Mouse (Mus musculus) bone marrow, adult 2 months (tissue): ENCODE results near the gene Med14. TPM values are rescaled to one million over a fixed set of nuclear protein-coding genes. Genes with fewer than 3 reads are reported as not detected.

Experiments used
- H3K27ac ChIP-seq: fragments of 200-500 bp; 2 replicates; pipeline ENCODE4 v1.5.1; 2012; ENCODE audit warnings: low read depth, mild to moderate bottlenecking, control low read depth, inconsistent platforms, low read length; ENCODE audit not compliant: control insufficient read depth, poor library complexity, insufficient read depth
- H3K4me1 ChIP-seq: fragments of 200-500 bp; 2 replicates; pipeline ENCODE4 v1.6.1; 2011; ENCODE audit warnings: low read length; ENCODE audit not compliant: control insufficient read depth, insufficient read depth
- H3K4me3 ChIP-seq: fragments of 200-500 bp; replicated peaks from 2 replicates; pipeline ENCODE3; 2011; ENCODE audit warnings: mild to moderate bottlenecking, low read depth, low read length, control low read depth; ENCODE audit not compliant: control insufficient read depth
- CTCF ChIP-seq: fragments of 200-500 bp; IDR thresholded peaks from 2 replicates; pipeline ENCODE4 v1.5.1; 2011; ENCODE audit warnings: low read length, control low read depth; ENCODE audit not compliant: control insufficient read depth, insufficient read depth
- POLR2A ChIP-seq: fragments of 200-500 bp; IDR thresholded peaks from 2 replicates; pipeline ENCODE4 v1.6.1; 2011; ENCODE audit warnings: low read depth, mild to moderate bottlenecking, control low read depth, low read length, borderline replicate concordance; ENCODE audit not compliant: control insufficient read depth
- WGBS: fragments of 180-500 bp; shearing (Covaris S2); methylation state at CpG from one replicate; pipeline ENCODE4 v1.1.7; 2018; 5-methylcytosine and 5-hydroxymethylcytosine counted together
- polyA plus RNA-seq: library from polyadenylated mRNA; stranded (reverse); fragments of >200 nt; gene quantifications from 2 replicates; pipeline ENCODE4 v1.2.4, GENCODE M21; 2011; ENCODE audit warnings: low replicate concordance; ENCODE audit not compliant: missing spikeins, insufficient read depth, insufficient read length

The Med14 gene
- polyA plus RNA-seq, 1 experiment, result 5.5 TPM

DNA sequence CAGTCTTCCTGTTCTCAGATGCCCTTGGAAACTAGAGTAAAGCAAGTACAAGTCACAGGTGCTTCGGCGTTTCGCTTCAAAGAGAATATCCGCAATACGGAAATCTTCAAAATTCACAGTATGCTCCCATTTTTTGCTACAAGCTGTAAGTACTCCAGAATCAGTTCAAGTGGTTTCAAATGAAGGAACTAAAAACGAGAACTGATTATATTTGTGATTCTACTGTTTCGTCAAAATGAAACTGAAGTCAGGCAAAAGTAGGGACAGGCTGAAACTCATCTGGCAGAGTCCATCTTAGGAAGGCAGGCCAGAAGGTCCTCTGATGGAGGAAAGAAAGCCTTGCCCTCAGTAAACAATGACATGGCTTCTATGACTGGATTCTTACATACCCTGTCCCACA lies 48.1 kb downstream of the Med14 start:
- TF ChIP-seq CTCF (no peak), POLR2A (no peak)
- no peak overlapping the region for H3K4me3 ChIP-seq
- H3K27ac ChIP-seq, result no peak overlapping the region
- H3K4me1 ChIP-seq, result no peaks in the 10 kb centered on the region
- 88% methylated on average over 7 of the region's 7 CpGs for WGBS

DNA sequence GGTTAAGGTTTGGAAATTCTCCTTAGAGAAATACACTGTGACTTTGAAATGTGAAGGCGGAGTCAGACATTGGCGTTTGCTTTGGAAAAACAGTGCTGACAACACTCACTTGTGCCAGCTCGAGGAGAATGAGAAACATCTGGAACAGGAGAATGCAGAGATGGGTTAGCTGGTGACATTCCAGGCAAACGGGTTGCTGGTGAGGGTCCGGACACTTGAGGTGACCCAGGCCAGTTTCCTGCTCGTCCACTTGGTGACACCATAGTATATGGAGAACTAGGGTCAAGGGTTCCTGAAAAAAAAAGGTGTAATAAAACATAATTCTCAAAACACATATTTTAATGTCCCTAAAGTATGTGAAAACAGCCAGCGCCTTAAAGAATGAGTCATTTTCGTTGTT lies 75.0 kb downstream of the Med14 start:
- 79% methylated on average over 8 of the region's 8 CpGs for WGBS
- TF ChIP-seq CTCF (no peak), POLR2A (no peak)

DNA sequence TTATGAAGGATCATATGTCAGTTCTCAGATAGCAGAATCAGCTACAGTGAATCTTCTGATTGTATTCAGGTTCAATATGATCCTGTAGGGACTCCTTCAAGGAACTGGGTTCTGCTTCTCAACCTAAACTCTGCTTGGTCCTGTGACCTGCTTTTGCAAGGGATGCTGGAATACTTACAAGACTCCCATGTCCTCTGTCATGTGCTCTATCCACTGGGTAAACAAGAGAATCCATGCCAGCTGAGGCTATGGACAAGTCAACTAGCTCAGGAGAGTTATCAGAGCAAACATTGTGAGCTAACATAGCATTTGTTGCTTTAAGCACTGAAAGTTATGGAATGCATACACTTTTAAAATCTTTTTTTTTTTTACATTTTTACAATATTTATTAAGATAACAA lies 75.8 kb downstream of the Med14 start:
- TF ChIP-seq POLR2A (no peak), CTCF (no peak)
- no peak overlapping the region for H3K4me3 ChIP-seq

More for the DNA sequence above, 75.0 kb downstream of the Med14 start:
- no peak overlapping the region for H3K4me3 ChIP-seq
- H3K27ac ChIP-seq, result no peak overlapping the region
- no peaks in the 10 kb centered on the region for H3K4me1 ChIP-seq

DNA sequence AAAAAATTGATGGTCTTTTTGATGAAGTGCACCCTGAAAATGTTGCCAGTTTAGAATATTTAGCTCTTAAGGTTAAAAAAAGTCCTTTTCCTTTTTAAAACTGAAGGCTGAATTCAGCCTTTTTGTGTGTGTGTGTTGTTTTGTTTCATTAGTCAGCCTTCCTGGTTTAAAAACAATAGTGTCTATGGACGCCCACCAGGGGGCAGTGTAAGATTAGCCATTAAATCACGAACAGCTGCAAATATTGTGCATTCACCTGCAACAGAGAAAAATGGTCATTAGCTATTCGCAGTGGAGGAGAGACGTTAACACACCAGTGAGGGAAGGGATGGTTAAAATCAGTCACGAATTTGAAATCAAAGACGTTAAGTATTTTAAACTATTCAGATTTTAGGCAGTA lies 84.5 kb downstream of the Med14 start:
- WGBS, result 13% methylated on average over 6 of the region's 6 CpGs
- H3K4me3 ChIP-seq, result no peak overlapping the region
- H3K27ac ChIP-seq, result no peak overlapping the region
- TF ChIP-seq POLR2A, result no peak
- TF ChIP-seq CTCF, result peak; percentile 24; the same call in 1 of the 2 replicates
- no peaks in the 10 kb centered on the region for H3K4me1 ChIP-seq

More for the DNA sequence above, 75.8 kb downstream of the Med14 start:
- no peaks in the 10 kb centered on the region for H3K4me1 ChIP-seq
- no peak overlapping the region for H3K27ac ChIP-seq

DNA sequence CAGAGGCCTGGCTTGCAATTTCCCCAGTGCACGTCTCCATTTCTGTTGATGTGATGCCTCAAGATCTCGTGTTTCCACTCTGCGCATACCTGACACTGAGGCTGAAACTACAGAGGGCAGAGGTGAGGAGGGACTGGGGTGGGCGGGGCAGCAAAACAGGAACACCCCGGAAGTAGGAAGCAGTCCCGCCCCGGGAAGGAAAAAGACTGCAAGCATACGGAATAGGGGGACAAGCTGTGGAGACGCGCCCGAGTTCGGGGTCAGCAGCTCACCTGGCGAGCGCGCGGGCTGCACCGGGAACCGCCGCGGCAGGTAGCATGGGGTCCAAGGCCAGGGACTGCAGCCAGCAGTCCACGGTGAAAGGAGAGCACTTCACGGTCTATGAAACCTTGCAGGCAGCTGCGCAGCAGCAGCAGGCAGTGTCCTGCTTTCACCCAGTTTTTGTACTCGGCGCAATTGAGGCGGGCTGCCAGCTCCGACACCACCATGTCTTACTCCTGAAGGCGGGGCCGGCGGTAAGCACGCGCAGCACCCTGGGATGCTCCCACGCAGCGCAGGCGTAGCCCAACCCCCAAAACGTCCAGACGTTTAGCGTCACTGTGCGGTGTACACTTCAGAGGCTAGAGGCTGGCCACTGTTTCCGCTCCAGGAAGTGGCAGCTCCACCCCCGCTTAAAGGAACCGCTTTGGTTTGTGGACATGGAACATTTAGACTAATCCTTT lies 88.7 kb downstream of the Med14 start, which contains the start of gene 1810030O07Rik:
Gene 1810030O07Rik, minus strand, starts transcription at position 615 of the 722 bp plus-strand sequence.
- 6% methylated on average over 42 of the region's 42 CpGs for WGBS
- Histone ChIP-seq H3K4me3 (peak within 1 kb of the TSS; percentile 86), H3K27ac (peak within 1 kb of the TSS; percentile 84), H3K4me1 (no peaks in the 10 kb centered on the region)
- TF ChIP-seq POLR2A, result peak; percentile 42; the same call in 1 of the 2 replicates
- TF ChIP-seq CTCF, result no peak

DNA sequence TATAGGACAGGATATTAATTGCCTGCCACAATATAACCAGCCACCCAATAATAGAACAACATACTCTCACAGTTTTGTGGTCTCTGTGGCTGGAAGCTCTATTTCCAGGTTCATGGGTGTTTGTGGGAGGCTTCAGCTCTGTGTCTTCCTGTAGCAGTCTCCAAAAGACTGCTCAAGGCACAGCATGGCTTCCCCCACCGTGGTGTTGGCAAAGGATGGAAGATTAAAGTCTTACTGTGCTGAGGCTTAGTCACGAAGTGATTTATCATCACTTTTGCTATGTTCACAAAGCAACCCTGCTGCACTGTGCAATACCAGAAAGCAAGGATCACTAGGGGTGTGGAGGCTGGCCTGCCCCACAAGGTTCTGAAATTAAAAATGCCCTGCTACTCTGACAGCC lies 108.0 kb downstream of the Med14 start:
- no peak for TF ChIP-seq POLR2A
- no peak for TF ChIP-seq CTCF
- Histone ChIP-seq H3K27ac (no peak overlapping the region), H3K4me3 (no peak overlapping the region), H3K4me1 (no peaks in the 10 kb centered on the region)
- WGBS, result 59% methylated on average over 2 of the region's 2 CpGs

DNA sequence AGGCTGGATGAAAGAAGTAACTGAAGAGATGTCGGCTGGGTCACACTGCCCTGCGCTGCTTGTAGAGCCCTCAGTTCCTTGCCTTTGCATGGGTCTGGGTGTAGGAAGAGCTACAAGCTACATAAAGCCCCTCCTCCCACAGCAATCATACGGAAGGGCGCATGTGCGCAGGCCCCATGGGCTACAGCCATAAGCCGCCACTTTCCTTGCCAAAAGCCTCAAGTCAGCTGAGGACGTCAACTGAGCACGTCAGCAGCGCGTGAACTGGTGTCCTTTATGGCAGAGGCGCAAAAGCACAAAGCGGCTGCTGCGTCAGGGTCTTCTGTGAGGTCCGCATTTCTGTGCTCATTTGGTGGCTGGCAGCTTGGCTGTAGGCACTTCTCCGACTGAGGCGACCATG lies 110.0 kb downstream of the Med14 start:
- H3K27ac ChIP-seq, result no peak overlapping the region
- 88% methylated on average over 16 of the region's 16 CpGs for WGBS
- H3K4me1 ChIP-seq, result no peaks in the 10 kb centered on the region

DNA sequence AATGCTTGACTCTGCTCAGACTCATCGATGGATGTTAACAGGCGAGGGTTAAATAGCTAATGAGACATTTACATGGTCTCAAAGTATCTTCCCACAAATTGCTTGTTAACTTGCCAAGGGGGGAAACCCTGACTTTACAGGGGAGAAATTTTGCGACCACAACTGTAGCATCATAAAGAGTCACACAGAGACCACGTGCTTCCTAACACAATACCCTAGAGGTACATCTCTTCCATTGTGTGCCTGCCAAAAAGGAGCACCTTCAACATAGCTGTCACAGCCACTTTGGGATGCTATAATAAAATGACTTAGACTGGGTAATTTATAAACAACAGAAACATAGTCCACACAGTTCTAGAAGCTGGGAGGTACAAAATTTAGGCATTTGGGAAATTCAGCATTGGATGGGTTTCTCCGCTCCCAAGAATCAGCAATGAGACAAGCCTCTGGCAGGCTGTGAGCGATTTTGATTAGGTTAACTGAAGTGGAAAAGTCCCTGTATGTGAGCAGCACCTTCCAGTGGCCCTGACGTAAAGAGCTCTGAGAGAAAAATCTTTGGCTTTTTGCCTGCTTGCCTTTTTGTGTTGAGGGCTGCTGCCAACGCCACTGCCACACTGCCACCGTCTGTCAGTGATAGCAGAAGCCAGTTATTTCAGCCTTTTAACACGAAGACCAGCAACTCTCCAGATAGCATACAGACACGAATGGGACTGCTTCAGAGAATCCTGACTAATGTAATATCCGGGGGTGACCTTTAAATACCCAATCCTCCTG lies 116.2 kb downstream of the Med14 start:
- no peak for TF ChIP-seq POLR2A
- TF ChIP-seq CTCF, result no peak
- no peaks in the 10 kb centered on the region for H3K4me1 ChIP-seq
- 52% methylated on average over 12 of the region's 12 CpGs for WGBS
- no peak overlapping the region for H3K27ac ChIP-seq
- H3K4me3 ChIP-seq, result no peak overlapping the region

More for the DNA sequence above, 110.0 kb downstream of the Med14 start:
- no peak overlapping the region for H3K4me3 ChIP-seq
- no peak for TF ChIP-seq POLR2A
- no peak for TF ChIP-seq CTCF
